Mouse (Mus musculus) embryonic stem cell, embryonic (primary cell): ENCODE measurements at regions not wholly inside any gene's neighbourhood (a gene's known extent, or its start where the extent isn't known, plus 50 kb on each side); places are given as distances from the start of the nearest gene placed in this dataset.

Experiments
- CTCF ChIA-PET, 4 experiments: fragments of 300-600 bp in 2 of 4; fragments of 350-600 bp in 2 of 4; sonication (Branson Sonifier 250); formaldehyde crosslinking; loops; one replicate each; lab custom pipeline; 2022; ENCODE audit warnings: inconsistent platforms in 2 of 4; lab: Charles Lee
- POLR2A ChIA-PET, 4 experiments: fragments of 300-600 bp in 2 of 4; fragments of 350-600 bp in 2 of 4; sonication (Branson Sonifier 250); formaldehyde crosslinking; loops; one replicate each; lab custom pipeline; 2022; ENCODE audit warnings: antibody characterized with exemption in 4 of 4, inconsistent platforms in 1 of 4; lab: Charles Lee

- ChIA-PET CTCF (interaction anchor here in 1 of 4 experiments (3.7 kb wide), 1 partner anchor 7 kb away, joined by 39 read pairs; no protein-coding TSS in a partner anchor), POLR2A (no interaction called here)
Observed at GRCm38 (mm10) chr2:128420406-128420805, 170.6 kb upstream of the Spdye4c start.

GRCm38 (mm10) chr2:128422677-128423076, 168.3 kb upstream of the Spdye4c start:
- CTCF ChIA-PET = interaction anchor here (0.5 to 3.7 kb wide), 48 partner anchors 8 to 852 kb away, joined by 3 to 39 read pairs (median 4); no protein-coding TSS in a partner anchor
- POLR2A ChIA-PET = interaction anchor here in 2 of 4 experiments (0.6 to 1.4 kb wide), 4 partner anchors 10 to 567 kb away, joined by 3 to 6 read pairs (median 4); no protein-coding TSS in a partner anchor

DNA sequence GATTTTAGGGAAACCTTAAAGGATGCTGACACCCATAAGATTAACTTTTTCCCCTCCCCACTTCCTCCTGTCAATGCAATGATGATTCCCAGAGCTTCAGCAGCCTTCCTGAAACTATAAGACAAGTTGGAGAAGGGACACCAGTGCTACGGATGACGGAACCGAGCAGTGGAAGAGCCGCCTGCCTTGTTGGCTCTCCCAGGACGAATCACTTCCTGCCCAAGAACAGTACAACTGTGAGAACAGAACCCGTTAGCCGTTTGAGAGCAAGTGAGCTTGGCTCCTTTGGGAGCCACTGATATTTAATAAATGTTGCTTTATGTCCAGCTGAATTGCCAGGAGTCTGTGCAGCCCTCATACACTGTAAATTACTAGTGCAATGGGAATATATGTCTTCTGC, 166.8 kb upstream of the Spdye4c start:
- CTCF ChIA-PET = interaction anchor here in 3 of 4 experiments (0.6 to 3.7 kb wide), 7 partner anchors 11 to 535 kb away, joined by 4 to 39 read pairs (median 6); no protein-coding TSS in a partner anchor
- POLR2A ChIA-PET = no interaction called here

DNA sequence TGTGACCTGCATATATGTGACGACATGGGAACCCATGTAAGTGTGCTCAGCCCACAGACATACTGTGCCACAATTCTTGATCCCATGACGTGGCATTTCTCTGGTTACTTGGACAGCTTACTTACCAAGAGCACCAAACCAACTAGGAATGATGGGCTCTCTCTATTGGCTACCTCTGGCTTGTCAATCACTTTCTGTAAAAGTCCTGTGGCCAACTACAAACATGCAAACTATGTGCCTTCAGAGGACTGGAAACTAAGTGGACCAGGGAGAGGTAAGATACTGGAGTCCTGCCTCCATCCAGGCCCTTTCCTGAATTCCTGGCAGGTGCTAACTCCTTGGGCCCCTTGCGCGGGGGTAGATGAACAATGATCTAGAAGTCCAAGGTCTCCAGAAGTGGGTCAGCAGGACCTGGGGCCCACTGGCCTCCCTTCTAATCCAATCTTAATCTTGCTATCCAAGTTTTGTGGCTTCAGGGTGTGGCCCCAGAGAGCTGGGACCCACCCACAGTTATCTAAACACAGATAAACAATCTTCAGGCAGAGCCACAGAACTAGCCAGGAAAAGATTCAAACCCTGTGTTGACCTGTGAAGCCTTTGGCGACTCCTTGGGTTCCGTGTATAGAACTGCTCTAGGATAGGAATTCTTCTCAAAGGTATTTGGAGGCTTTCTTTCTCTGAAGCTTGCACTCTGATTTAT, 163.7 kb upstream of the Spdye4c start:
- CTCF ChIA-PET = interaction anchor here (0.6 to 3.1 kb wide), 9 partner anchors 15 to 309 kb away, joined by 3 to 12 read pairs (median 4); no protein-coding TSS in a partner anchor
- POLR2A ChIA-PET = interaction anchor here in 3 of 4 experiments (0.7 to 3.1 kb wide), 9 partner anchors 10 to 588 kb away, joined by 3 to 15 read pairs (median 3); partner anchors contain the start of gene Acoxl (in 1 of the 3)

- CTCF ChIA-PET = interaction anchor here (0.6 to 3.1 kb wide), 10 partner anchors 16 to 309 kb away, joined by 3 to 12 read pairs (median 4); no protein-coding TSS in a partner anchor
- POLR2A ChIA-PET = interaction anchor here in 3 of 4 experiments (0.6 to 3.1 kb wide), 14 partner anchors 9 to 671 kb away, joined by 3 to 15 read pairs (median 3); partner anchors contain the start of gene Acoxl (in 1 of the 3)
Observed at GRCm38 (mm10) chr2:128428154-128428553, 162.9 kb upstream of the Spdye4c start.

DNA sequence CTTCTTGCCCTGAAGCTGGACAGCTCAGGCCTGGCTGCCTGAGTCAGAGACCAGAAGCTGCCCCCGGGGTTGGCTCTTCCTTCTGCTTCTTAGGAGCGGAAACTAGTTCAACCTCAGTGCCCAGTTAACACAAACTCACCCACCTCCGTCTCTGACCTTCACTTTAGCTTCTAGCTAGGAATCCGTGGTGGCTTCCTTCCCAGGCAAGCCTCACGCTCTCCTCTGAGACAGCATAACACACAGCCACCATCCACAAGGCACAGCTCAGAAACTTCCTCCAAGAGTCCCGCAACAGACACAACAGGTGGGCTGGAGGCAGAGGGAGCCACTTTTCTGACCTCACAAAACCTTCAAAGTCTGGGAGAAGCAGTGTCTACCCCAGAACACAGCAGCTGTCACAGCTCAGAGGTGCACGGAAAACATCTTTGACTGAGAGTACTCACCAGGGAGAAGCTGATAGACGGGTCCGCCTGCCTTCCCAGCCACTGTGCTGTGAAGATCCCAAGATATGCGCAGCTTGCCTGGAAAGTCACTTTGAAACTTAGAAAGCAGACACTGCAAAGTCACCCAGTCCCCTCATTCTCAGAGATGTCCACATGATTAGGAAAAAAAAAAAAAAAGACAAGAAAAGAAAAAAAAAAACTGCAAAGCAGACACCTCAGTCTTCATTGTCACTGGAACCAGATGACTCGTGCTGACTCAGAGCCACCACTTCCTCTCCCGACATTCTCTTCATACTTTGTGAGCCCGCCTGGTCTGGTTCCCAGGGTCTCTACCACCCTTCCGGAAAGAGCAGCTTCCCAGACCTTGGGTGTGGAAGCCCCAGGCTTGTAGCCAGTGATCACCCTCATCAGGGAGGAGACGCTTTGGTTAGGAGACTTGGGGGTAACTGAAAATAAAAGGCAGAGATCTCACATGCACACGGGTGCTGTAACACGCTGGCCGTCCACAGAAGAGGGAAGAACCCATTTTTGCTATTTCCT, 162.1 kb upstream of the Spdye4c start:
- CTCF ChIA-PET = interaction anchor here (0.5 to 3.1 kb wide), 12 partner anchors 17 to 131 kb away, joined by 3 to 12 read pairs (median 4); no protein-coding TSS in a partner anchor
- POLR2A ChIA-PET = interaction anchor here (0.6 to 3.1 kb wide), 21 partner anchors 9 to 814 kb away, joined by 3 to 15 read pairs (median 3); partner anchors contain the start of gene Acoxl (in 1 of the 4)

DNA sequence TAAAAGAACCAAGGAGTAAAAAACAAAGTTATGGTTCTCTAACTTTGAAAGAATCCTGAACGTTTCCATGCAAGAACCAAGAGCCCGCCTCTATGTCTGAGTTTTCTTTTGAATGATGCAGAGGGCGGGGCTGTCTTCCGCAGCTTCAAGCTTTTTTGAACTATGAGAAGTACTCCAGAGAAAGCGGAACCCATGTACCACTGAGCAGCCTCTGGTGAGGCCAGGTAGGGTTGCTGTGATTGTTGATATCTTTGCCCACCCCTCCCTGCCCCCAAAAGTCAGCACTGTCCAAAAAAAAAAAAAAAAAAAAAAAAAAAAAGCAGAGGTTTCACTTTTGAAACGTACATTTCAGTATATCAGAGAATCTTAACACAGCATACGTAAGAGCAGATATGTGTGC, 161.2 kb upstream of the Spdye4c start:
- POLR2A ChIA-PET = interaction anchor here (0.6 to 3.1 kb wide), 8 partner anchors 10 to 392 kb away, joined by 3 to 15 read pairs (median 4); no protein-coding TSS in a partner anchor
- CTCF ChIA-PET = interaction anchor here in 3 of 4 experiments (0.6 to 3.1 kb wide), 5 partner anchors 17 to 541 kb away, joined by 3 to 12 read pairs (median 4); no protein-coding TSS in a partner anchor

- CTCF ChIA-PET = interaction anchor here in 2 of 4 experiments (0.9 to 1.2 kb wide), 2 partner anchors 18 kb away, joined by 3 to 5 read pairs; no protein-coding TSS in a partner anchor
- POLR2A ChIA-PET = no interaction called here
Observed at GRCm38 (mm10) chr2:128430776-128431291, 160.2 kb upstream of the Spdye4c start.

DNA sequence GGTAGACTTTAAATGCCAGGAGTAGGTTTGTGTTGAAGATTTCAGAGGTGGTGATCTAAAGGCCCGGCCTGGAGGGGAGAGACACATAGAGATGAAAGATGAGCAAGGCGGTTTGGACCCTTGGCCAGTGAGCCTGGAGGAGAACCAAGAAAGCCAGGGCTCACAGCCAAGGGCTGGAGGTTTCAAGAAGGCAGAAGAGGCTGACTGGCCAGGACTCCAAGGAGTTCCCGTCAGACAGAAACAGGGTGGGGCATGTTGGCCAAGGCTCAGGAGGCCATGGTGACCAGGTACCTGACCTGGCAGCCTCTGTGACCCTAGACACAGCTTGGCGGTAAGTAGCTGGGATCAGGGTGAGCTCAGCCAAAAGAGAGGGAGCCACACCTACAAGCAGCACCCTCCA, 159.3 kb upstream of the Spdye4c start:
- ChIA-PET CTCF (interaction anchor here in 3 of 4 experiments (0.5 to 3.2 kb wide), 3 partner anchors 9 kb away, joined by 3 to 12 read pairs (median 10); no protein-coding TSS in a partner anchor), POLR2A (no interaction called here)

DNA sequence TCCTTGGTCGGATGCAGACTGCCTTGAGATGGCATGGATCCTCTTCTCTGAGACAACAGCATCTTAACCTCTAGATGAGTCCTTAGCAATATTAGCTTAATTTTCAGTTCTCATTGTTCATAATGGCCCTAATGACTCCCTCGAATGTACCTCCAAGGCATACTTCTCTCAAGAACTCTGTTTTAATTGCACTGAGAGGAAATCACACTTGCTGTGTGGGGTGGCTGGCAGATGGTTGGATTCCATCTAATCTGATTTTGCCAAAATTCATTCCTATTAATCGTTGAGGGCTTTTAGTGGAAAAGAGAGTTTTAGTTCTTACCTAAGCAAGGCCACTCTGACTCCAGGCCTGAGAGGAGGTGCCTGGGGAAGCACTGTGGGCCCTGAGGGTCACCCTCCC, 158.3 kb upstream of the Spdye4c start:
- ChIA-PET POLR2A (interaction anchor here in 1 of 4 experiments (0.5 kb wide), 1 partner anchor 121 kb away, joined by 4 read pairs; no protein-coding TSS in a partner anchor), CTCF (interaction anchor here in 3 of 4 experiments (0.6 to 3.2 kb wide), 6 partner anchors 10 to 730 kb away, joined by 3 to 12 read pairs (median 6); no protein-coding TSS in a partner anchor)

GRCm38 (mm10) chr2:128433553-128434081, 157.4 kb upstream of the Spdye4c start:
- CTCF ChIA-PET = interaction anchor here in 3 of 4 experiments (0.6 to 3.2 kb wide), 7 partner anchors 10 to 731 kb away, joined by 3 to 12 read pairs (median 4); no protein-coding TSS in a partner anchor

DNA sequence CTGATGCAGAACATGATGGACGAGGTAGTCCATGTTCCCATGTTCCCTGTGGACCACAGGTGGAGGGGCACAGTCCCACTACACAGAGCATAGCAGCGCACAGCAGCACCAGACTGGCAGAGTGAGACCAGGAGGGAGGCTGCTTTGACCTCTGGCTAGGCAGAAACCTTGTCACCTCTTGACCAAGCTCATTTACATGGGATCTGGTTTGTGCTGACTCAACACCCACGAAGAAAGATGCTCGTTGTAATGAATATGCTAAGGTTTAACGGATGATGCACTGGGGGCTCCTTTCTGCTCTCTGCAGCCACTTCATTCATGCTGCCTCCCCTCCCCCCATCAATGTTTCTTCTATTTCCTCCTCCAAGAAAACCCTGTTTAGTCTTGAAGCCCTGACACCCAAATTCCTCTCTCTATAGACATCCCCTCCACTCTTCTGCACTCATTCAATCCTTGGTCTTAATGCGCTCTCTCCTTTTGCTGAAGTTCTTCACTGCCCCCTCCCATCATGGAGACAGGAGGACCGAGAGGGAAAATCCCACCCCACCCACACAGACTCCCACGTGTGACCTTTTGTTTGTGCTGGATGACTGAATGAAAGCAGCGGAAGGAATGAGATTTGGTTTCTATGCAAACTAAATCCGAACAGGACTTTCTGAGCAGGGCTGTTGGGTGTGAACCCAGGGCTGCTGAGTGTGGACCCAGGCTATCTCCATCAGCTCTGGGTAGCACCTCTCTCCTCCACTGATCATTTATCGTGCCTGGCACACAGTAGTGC, 156.6 kb upstream of the Spdye4c start:
- ChIA-PET POLR2A (interaction anchor here in 3 of 4 experiments (0.6 to 0.9 kb wide), 4 partner anchors 24 to 502 kb away, joined by 3 to 7 read pairs (median 6); no protein-coding TSS in a partner anchor), CTCF (interaction anchor here in 3 of 4 experiments (0.6 to 3.2 kb wide), 5 partner anchors 12 to 588 kb away, joined by 3 to 12 read pairs (median 7); no protein-coding TSS in a partner anchor)

More at GRCm38 (mm10) chr2:128433553-128434081, 157.4 kb upstream of the Spdye4c start:
- POLR2A ChIA-PET = interaction anchor here in 2 of 4 experiments (0.6 to 0.9 kb wide), 2 partner anchors 25 to 501 kb away, joined by 3 to 7 read pairs; no protein-coding TSS in a partner anchor

- ChIA-PET POLR2A (interaction anchor here in 1 of 4 experiments (1.3 kb wide), 1 partner anchor 9 kb away, joined by 3 read pairs; no protein-coding TSS in a partner anchor), CTCF (no interaction called here)
Observed at GRCm38 (mm10) chr2:128436378-128436777, 154.6 kb upstream of the Spdye4c start.

GRCm38 (mm10) chr2:128437698-128438097, 153.3 kb upstream of the Spdye4c start:
- ChIA-PET CTCF (interaction anchor here in 1 of 4 experiments (1.5 kb wide), 1 partner anchor 25 kb away, joined by 4 read pairs; no protein-coding TSS in a partner anchor), POLR2A (interaction anchor here in 2 of 4 experiments (0.9 to 1.3 kb wide), 2 partner anchors 9 to 10 kb away, joined by 3 read pairs; no protein-coding TSS in a partner anchor)

GRCm38 (mm10) chr2:128438161-128438822, 152.7 kb upstream of the Spdye4c start:
- POLR2A ChIA-PET = interaction anchor here in 1 of 4 experiments (0.9 kb wide), 1 partner anchor 10 kb away, joined by 3 read pairs; no protein-coding TSS in a partner anchor
- CTCF ChIA-PET = interaction anchor here in 3 of 4 experiments (0.6 to 1.5 kb wide), 3 partner anchors 26 to 1603 kb away, joined by 3 to 6 read pairs (median 4); no protein-coding TSS in a partner anchor
